Mouse (Mus musculus): ENCODE data around the gene Gm28053.

DNA sequence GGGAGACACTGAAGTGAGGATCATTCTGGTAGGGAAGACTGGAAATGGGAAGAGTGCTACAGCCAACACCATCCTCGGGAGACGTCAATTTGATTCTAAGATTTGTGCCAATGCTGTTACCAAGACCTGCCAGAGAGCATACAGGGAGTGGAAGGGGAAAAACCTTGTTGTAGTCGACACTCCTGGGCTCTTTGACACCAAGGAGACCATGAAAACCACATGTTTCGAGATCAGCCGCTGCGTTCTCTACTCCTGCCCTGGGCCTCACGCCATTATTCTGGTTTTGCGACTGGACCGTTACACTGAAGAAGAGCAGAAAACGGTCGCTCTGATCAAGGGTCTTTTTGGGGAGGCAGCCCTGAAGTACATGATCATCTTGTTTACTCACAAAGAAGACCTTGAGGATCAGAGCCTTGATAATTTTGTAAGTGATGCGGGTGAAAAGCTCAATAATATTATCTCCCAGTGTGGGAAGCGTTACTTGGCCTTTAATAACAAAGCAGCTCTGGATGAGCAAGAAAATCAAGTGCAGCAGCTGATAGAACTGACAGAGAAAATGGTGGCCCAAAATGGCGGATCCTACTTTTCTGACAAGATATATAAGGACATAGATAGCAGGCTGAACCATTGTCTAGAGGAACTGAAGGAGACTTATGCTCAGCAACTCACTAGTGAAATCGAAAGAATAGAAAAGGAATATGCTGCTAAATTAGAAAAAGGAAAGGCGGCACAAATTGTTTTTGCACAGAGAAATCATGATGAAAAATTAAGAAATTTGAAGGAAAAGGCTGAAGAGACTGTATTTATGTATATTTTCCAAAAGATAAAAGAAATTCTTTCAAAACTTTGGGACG lies 40.7 kb upstream of the Gm28053 start:
- TF ChIP-seq CTCF (conservative IDR thresholded peaks at IDR 0.05; ENCODE audit: low read length): no peak
- TF ChIP-seq POU5F1 (IDR thresholded peaks at IDR 0.05; ENCODE audit: borderline replicate concordance, low read length): no peak

Data from E14TG2a.4 (cell line).